Mouse (Mus musculus) limb, embryonic 11.5 days (tissue): Measurements from ENCODE around the gene Acox1. TPM values are rescaled to one million over a fixed set of nuclear protein-coding genes. Genes with fewer than 3 reads are reported as not detected.

Experiments used
- ATAC-seq: fragments of 200-750 bp; cut with Nextera tagmentation; 2 replicates; pipeline ENCODE4 v1.8.0; 2017; ENCODE audit warnings: low read depth; ENCODE audit not compliant: insufficient number of reproducible peaks, low FRiP score, low TSS enrichment
- DNase-seq: peaks from one replicate; pipeline ENCODE4 v3.0.0-alpha.2; 2015; ENCODE audit warnings: low spot score
- H3K27ac ChIP-seq: fragments of 300-500 bp; sonication (generic); replicated peaks from 2 replicates; pipeline ENCODE4 v1.5.1; 2014; ENCODE audit warnings: low read depth, mild to moderate bottlenecking, low read length
- H3K27me3 ChIP-seq: fragments of 300-500 bp; sonication (generic); 2 replicates; pipeline ENCODE4 v1.6.1; 2014; ENCODE audit warnings: mild to moderate bottlenecking, low read length, mixed read lengths; ENCODE audit not compliant: control insufficient read depth, insufficient read depth
- H3K36me3 ChIP-seq: fragments of 300-500 bp; sonication (generic); 2 replicates; pipeline ENCODE4 v1.6.1; 2014; ENCODE audit warnings: mild to moderate bottlenecking, low read length, moderate library complexity, mixed read lengths; ENCODE audit not compliant: control insufficient read depth, insufficient read depth
- H3K4me1 ChIP-seq: fragments of 300-500 bp; sonication (generic); 2 replicates; pipeline ENCODE4 v1.6.1; 2014; ENCODE audit warnings: low read length, mixed read lengths; ENCODE audit not compliant: control insufficient read depth, insufficient read depth
- H3K4me2 ChIP-seq: fragments of 300-500 bp; sonication (generic); 2 replicates; pipeline ENCODE4 v1.6.1; 2014; ENCODE audit warnings: low read depth, mild to moderate bottlenecking, moderate library complexity; ENCODE audit not compliant: severe bottlenecking
- H3K4me3 ChIP-seq: fragments of 300-500 bp; sonication (generic); 2 replicates; pipeline ENCODE4 v1.5.1; 2014; ENCODE audit warnings: low read depth, low read length
- H3K9ac ChIP-seq: fragments of 300-500 bp; sonication (generic); 2 replicates; pipeline ENCODE4 v1.6.1; 2014; ENCODE audit warnings: mild to moderate bottlenecking, low read length
- H3K9me3 ChIP-seq: fragments of 300-500 bp; sonication (generic); 2 replicates; pipeline ENCODE4 v1.6.1; 2016; ENCODE audit warnings: low read length; ENCODE audit not compliant: control insufficient read depth
- WGBS: fragments of 180-500 bp; shearing (Covaris S2); extraction: QIAGEN DNeasy Blood & Tissue Kit; methylation state at CpG from one replicate; pipeline ENCODE4 v1.1.7; 2014; 5-methylcytosine and 5-hydroxymethylcytosine counted together
- polyA plus RNA-seq: library from polyadenylated mRNA; unstranded; fragments of >200 nt; fragmentation: Nextera tagmentation; extraction: Ambion mirVana; gene quantifications from 2 replicates; pipeline ENCODE4 v1.2.1, GENCODE M21; 2014

Gene Acox1
- polyA plus RNA-seq, 1 experiment from 2014 or later: 19.4 TPM

DNA sequence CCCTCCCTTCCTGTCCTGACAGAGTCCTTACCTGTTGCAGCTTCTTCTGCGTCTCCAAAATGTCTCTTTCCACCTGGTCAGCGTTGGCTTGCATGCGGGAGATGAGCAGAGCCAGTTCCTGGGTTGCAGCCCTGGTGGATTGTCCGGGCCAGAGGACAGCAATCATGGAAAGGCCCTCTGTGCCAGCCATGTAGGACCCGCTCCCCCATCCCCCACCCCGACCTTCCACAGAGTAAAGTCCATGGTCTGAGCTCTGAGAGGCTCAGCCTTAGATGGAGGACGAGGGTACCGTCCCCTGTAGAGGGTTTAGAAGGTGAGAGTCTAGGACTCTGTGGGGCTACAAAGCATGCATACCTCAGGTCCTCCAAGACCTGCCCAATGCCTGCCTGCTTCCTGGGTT, 36.1 kb upstream of the Acox1 start:
- no peak overlapping the region for H3K27ac ChIP-seq
- H3K36me3 ChIP-seq: no peaks in the 10 kb centered on the region
- peaks cover 5% of the 10 kb centered on the region for H3K4me1 ChIP-seq
- H3K9me3 ChIP-seq: no peaks in the 10 kb centered on the region
- no peak overlapping the region for H3K4me3 ChIP-seq
- no peak for ATAC-seq
- WGBS: 83% methylated on average over 8 of the region's 8 CpGs
- H3K9ac ChIP-seq: no peak overlapping the region
- H3K4me2 ChIP-seq: no peak overlapping the region
- H3K27me3 ChIP-seq: peaks cover 18% of the 10 kb centered on the region
- DNase-seq: no peak

DNA sequence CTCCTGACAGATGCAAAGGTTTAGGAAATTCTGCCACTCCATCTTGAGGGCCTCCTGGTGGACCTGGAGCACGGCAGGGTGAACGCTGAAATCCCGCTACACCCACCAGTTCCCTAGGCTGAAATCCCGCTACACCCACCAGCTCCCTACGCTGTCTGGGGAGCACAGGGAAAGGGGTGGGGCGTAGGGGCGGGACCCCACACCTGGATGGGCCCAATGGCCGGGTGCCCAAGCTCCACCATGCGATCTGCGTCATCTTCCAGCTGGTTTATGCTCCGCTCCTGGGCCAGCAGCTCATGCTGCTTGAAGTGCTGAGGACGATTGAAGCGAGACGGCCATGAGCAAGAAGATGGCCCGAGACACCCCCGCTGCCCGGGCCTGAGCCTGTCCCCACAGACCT, 33.6 kb upstream of the Acox1 start:
- Histone ChIP-seq H3K36me3 (no peaks in the 10 kb centered on the region), H3K4me3 (no peak overlapping the region), H3K9ac (no peak overlapping the region), H3K4me2 (peak overlapping the region; percentile 10; the same call in 1 of the 2 replicates), H3K27ac (no peak overlapping the region), H3K9me3 (no peaks in the 10 kb centered on the region), H3K27me3 (peaks cover 4% of the 10 kb centered on the region), H3K4me1 (no peaks in the 10 kb centered on the region)
- ATAC-seq (no peak), DNase-seq (no peak)
- 24% methylated on average over 17 of the region's 17 CpGs for WGBS

GRCm38 (mm10) chr11:116228699-116229098, 29.9 kb upstream of the Acox1 start:
- ATAC-seq (no peak), DNase-seq (no peak)
- no peak overlapping the region for H3K4me2 ChIP-seq
- H3K4me3 ChIP-seq: no peak overlapping the region
- H3K36me3 ChIP-seq: no peaks in the 10 kb centered on the region
- H3K27ac ChIP-seq: no peak overlapping the region
- WGBS: 81% methylated on average over 4 of the region's 4 CpGs
- H3K27me3 ChIP-seq: peaks cover 5% of the 10 kb centered on the region
- H3K9ac ChIP-seq: no peak overlapping the region
- H3K4me1 ChIP-seq: no peaks in the 10 kb centered on the region
- no peaks in the 10 kb centered on the region for H3K9me3 ChIP-seq

GRCm38 (mm10) chr11:116226414-116226813, 27.6 kb upstream of the Acox1 start:
- WGBS: 2% methylated on average over 2 of the region's 2 CpGs

DNA sequence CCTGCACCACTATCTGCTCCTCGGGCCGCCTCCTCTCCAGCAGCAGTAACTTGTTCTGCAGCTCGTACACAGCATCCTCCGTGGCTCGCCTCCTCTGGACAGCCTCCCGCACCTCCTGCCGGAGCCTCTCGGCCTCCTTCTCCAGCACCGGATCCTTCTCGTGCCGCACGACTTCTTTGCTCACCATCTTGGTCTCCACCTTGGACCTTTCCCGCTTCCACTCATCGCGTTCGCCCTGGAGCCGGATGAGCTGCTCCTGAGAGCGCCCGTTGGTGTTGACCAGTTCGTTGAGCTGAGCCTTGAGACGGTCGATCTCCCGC, 23.9 kb upstream of the Acox1 start:
- 9% methylated on average over 23 of the region's 23 CpGs for WGBS
- H3K27me3 ChIP-seq: peaks cover 27% of the 10 kb centered on the region
- peak overlapping the region; percentile 29 for H3K4me3 ChIP-seq
- H3K9me3 ChIP-seq: no peaks in the 10 kb centered on the region; the same call in 1 of the 2 replicates
- ATAC-seq (no peak), DNase-seq (peak; percentile 73)
- no peak overlapping the region for H3K27ac ChIP-seq
- H3K36me3 ChIP-seq: no peaks in the 10 kb centered on the region
- peak overlapping the region; percentile 72 for H3K4me2 ChIP-seq
- H3K4me1 ChIP-seq: peaks cover 6% of the 10 kb centered on the region; the same call in 1 of the 2 replicates
- peak overlapping the region; percentile 53 for H3K9ac ChIP-seq

More at GRCm38 (mm10) chr11:116226414-116226813, 27.6 kb upstream of the Acox1 start:
- ATAC-seq: no peak
- no peak overlapping the region for H3K9ac ChIP-seq
- H3K4me3 ChIP-seq: no peak overlapping the region
- peak; percentile 93 for DNase-seq
- peaks cover 21% of the 10 kb centered on the region for H3K27me3 ChIP-seq
- no peaks in the 10 kb centered on the region for H3K36me3 ChIP-seq
- peaks cover 4% of the 10 kb centered on the region; the same call in 1 of the 2 replicates for H3K4me1 ChIP-seq
- no peak overlapping the region for H3K27ac ChIP-seq
- no peak overlapping the region for H3K4me2 ChIP-seq
- H3K9me3 ChIP-seq: no peaks in the 10 kb centered on the region; the same call in 1 of the 2 replicates

DNA sequence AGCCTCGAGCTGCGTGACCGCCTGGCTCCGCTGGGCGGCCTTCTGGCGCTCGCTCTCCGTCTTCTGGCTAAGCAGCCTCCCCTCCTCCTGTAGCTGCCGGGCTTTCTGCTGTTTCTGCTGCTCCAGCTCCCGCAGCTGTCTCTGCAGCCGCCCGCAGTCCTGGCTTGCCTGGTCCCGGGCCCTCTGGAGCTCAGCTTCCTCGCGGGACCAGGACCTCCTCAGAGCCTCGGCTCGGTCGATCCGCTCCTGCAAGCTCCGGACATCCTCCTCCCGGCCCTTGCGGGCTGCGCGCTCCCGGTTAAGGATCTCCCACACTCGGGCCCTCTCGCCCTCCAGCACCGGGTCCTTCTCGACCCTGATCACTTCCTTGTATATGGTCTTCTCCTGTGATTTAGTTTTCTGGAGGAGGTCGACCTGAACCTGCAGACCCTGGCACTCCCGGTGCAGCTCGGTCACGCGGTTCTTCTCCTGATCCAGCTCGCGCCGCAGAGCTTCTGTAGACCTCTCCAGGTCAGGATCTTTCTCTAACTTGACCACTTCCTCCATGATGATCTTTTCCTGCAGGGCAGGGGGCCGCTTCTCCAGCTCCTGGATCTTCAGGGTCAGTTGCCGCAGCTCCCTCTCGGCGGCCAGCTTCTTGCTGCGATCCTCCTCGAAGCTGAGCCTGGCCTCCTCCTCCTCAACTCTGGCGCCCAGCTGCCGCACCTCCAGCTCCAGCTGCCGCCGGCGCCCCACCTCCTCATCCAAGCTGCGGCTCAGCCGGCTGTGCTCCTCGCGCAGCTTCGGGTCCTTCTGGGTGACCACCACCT, 23.3 kb upstream of the Acox1 start:
- Histone ChIP-seq H3K27ac (no peak overlapping the region), H3K9ac (peak overlapping the region; percentile 53), H3K27me3 (peaks cover 27% of the 10 kb centered on the region), H3K4me3 (peak overlapping the region; percentile 29), H3K36me3 (no peaks in the 10 kb centered on the region), H3K9me3 (no peaks in the 10 kb centered on the region; the same call in 1 of the 2 replicates), H3K4me2 (peak overlapping the region; percentile 72), H3K4me1 (peaks cover 6% of the 10 kb centered on the region; the same call in 1 of the 2 replicates)
- DNase-seq: peak; percentile 61
- no peak for ATAC-seq
- 14% methylated on average over 53 of the region's 53 CpGs for WGBS

DNA sequence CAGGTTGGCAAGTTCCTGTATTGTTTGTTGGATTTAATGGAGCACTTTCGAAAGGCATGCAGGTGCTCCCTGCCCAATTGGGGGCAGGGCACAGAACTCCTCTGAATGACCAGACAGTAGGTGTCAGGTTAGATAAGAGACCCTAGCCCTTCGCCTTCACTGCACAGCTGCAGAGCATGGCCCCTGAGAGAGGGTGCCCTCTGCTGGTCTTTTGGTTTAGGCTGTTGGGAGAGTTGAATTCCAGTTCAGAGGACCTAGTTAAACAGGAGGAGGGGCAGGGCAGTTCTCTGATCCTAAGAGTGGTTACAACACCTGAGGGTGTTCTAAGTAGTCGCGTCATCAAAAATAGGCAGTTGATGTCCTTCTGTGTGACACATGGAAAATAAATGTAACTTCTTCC, 21.0 kb upstream of the Acox1 start:
- H3K27ac ChIP-seq: no peak overlapping the region
- no peak for ATAC-seq
- peak; percentile 82 for DNase-seq
- H3K9me3 ChIP-seq: no peaks in the 10 kb centered on the region; the same call in 1 of the 2 replicates
- H3K27me3 ChIP-seq: peaks cover 27% of the 10 kb centered on the region
- no peaks in the 10 kb centered on the region for H3K36me3 ChIP-seq
- H3K4me1 ChIP-seq: peaks cover 6% of the 10 kb centered on the region; the same call in 1 of the 2 replicates
- WGBS: 16% methylated on average over 4 of the region's 4 CpGs
- no peak overlapping the region for H3K4me3 ChIP-seq
- no peak overlapping the region for H3K9ac ChIP-seq
- H3K4me2 ChIP-seq: no peak overlapping the region

DNA sequence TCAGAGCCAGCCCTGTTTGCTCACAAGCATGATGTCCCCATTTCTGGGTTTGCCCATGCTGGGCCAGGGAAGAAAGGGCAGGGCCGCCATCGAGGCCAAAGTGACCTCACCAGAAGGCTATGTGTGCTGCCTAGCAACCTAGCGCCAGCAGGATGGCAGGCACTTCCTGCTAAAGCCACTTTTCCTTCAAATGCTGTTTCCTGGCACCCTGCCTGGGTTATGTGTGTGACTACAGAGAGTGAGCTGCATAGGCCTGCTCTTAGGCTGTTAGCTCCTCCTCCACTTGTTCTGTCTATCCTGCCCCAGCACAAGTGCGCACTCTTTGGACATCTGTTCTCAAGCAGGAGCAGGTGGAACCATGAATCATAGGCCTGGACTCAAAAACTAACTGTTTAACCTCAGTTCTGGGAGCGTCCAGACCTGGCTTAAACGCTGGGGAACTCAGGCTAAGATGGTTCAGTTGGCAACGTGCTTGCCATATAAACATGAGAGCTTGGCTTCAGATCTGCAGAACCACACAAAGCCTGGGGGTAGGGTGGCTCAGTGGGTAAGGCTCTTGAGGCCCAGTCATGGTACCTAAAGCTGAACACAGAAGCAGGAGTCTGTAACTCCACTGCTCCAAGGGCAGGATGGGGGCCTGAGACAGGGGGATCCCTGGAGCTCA, 20.0 kb upstream of the Acox1 start:
- Histone ChIP-seq H3K36me3 (no peaks in the 10 kb centered on the region), H3K9ac (no peak overlapping the region), H3K27me3 (peaks cover 26% of the 10 kb centered on the region), H3K9me3 (no peaks in the 10 kb centered on the region; the same call in 1 of the 2 replicates), H3K27ac (no peak overlapping the region), H3K4me1 (peaks cover 6% of the 10 kb centered on the region; the same call in 1 of the 2 replicates), H3K4me3 (no peak overlapping the region), H3K4me2 (no peak overlapping the region)
- ATAC-seq (no peak), DNase-seq (no peak)
- 62% methylated on average over 7 of the region's 7 CpGs for WGBS
